Mouse (Mus musculus): ENCODE measurements around the gene Krtap19-4.

Gene Krtap19-4

DNA sequence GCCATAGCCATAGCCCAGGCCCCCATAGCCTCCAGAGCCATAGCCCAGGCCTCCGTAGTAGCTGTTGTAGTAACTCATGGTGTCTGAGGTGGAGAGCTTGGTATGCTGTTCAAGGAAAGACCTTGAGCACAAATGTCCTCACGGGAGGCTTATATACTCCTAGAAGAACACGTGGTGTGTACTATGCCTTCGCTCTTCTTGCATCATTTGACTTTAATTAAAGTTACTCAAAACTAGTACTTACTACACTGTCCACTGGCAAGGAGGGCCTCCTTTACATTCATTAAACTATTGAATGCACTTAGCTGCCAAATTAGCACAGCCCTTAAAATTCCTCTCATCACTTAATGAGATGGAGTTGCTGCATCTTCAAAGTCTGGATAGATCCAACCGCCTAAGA, at the start of gene Krtap19-4:
Krtap19-4 (minus strand) TSS at position 101 of the 400 bp plus-strand sequence.
- in situ Hi-C loops (cut with MboI, MseI) = no loop called here

DNA sequence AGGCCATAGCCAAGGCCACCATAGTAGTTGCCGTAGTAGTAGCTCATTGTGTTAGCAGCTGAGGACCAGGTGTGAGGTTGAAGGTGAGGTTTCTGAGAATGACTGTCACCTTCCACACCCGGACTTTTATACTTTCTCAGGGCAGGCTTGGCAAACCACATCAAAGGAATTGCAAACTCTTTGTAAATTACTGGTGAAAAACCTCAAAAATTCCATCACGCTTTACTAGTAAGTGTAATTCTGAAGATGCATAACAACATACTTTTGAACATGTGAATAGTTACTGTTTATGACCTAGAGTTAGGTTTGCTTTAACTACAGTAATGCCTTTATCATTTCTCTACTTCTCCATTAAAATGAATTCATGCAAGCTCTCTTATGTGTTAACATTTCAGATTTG, 47.3 kb upstream of the Krtap19-4 start, which contains the start of gene Krtap19-9b:
Krtap19-9b (minus strand) TSS at position 101 of the 400 bp plus-strand sequence.
- in situ Hi-C loops (cut with MboI, MseI) = no loop called here

DNA sequence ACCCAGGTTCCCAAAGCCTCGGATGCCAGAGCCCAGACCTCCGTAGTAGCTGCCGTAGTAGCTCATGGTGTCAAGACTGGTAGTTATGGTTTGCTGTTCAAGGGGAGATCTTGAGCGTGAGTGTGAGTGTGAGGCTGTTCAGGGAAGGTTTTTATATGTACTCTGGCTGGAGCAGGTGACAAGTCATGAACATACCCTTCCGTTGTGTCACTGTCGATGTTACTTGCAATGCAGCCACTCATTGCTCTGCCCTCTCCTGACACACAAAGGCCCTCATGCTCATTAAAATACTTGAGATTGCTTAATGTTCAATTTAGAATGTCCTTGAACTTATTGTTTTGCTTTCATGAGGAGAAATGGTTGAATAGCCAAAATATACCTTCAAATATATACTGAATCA, 11.5 kb upstream of the Krtap19-4 start, which contains the start of gene Krtap19-5:
Krtap19-5 (minus strand) TSS at position 101 of the 400 bp plus-strand sequence.
- in situ Hi-C loops (cut with MboI, MseI) = no loop called here

DNA sequence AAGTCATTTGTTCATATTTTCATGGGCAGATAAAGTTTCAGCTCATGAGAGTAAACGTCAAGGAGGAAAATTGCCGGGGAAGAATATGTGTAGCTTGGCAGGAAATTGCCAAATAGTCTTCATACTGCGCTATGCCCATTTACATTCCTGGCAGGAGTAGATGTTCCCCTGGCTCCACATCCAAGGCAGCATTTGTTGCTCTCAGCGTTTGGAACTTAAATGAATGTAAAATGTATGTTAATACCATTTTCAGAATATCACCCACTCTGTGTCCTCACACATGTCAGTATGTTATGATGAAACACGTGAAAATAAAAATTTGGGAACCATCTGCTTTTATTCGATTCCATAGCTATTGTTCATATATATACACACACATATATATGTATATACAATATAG, 2.0 kb upstream of the Krtap19-4 start:
- in situ Hi-C loops (cut with MboI, MseI) = no loop called here

DNA sequence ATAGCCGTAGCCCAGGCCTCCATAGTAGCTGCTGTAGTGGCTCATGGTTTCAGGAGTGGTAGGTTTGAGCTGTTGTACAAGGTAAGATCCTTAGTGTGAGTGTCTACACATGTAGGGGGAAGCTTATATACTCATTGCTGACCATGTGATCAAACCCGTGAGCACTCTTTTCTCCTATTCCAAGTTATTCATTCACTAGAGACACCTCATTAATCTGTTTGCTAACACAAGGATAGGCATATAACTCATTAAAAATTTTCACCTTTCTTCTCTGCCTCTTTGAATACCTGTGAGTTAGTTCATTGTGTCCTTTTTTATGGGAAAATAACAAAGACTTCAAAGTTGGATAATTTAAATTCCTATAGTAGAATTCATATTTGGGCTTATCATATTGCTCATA, 7.0 kb downstream of the Krtap19-4 start, which contains the start of gene Krtap19-3:
Krtap19-3 (minus strand) TSS at position 101 of the 400 bp plus-strand sequence.
- in situ Hi-C loops (cut with MboI, MseI) = no loop called here

DNA sequence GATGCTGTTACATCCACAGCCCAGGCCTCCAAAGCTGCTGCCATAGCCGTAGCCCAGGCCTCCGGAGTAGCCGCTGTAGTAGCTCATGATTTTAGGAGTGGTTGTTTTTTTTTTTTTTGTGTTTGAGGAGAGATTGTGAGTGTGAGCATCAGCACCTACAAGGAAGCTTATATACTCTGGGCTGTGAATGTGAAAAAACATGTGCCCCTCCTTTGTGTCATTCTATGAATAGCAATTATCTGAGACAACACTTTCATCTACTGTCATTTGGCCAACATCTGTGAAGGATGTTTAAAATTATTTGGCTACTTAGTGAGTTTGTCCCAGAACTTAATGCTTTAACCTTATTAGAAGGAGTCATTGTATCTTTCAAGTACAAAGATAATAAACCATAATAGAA, 10.7 kb downstream of the Krtap19-4 start, which contains the start of gene Krtap19-2:
Krtap19-2 (minus strand) TSS at position 101 of the 400 bp plus-strand sequence.
- in situ Hi-C loops (cut with MboI, MseI) = no loop called here

DNA sequence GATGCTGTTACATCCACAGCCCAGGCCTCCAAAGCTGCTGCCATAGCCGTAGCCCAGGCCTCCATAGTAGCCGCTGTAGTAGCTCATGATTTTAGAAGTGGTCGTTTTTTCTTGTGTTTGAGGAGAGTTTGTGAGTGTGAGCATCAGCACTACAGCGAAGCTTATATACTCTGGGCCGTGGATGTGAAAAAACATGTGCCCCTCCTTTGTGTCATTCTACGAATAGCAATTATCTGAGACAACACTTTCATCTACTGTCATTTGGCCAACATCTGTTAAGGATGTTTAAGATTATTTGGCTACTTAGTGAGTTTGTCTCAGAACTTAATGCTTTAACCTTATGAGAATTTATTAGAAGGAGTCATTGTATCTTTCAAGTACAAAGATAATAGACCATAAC, 15.6 kb downstream of the Krtap19-4 start, which contains the start of gene Krtap19-1:
Krtap19-1 (minus strand) TSS at position 101 of the 400 bp plus-strand sequence.
- in situ Hi-C loops (cut with MboI, MseI) = no loop called here

DNA sequence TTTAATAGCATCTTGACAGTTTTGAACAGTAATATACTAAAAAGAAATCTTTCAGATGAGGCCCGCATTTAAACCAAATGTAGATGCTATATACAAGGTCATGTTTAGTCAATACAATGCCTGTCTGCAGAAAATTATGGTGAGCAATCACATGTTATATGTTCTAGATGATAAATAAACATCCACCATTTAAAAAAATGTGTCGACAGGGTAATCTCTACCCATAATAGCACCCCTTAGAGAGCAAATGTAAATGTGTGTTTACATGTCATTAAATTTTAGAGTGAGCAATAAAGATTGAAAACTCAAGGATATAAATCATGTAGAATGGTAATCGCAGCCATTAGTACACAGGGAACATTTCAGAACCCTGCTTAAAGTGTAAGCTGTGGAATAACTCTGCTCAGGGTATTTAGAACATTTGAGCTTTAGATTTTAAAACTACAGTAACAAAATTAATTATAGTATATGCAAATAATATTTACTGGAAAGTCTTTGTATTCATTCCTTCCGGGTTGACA, 19.9 kb downstream of the Krtap19-4 start:
- in situ Hi-C loops (cut with MboI, MseI) = no loop called here

DNA sequence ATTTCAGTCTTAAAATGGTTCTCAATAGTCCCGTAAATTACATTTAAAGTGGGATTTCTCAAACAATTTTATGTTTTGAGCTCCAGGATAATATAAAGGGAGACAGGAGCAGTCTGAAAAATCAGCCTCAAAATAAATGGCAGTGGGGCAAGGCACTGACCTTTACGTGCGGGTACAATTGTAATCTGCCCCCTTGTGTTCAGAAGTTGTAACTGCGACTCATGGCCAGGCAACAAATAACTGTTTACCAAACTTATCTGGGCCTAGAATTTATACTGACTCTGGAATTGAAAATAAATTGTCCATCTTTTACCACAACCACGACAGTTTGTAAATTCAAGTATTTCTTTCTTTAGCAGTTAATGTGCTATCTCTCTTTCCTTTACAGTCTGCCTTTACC, 33.4 kb downstream of the Krtap19-4 start:
- in situ Hi-C loops (cut with MboI, MseI) = no loop called here

DNA sequence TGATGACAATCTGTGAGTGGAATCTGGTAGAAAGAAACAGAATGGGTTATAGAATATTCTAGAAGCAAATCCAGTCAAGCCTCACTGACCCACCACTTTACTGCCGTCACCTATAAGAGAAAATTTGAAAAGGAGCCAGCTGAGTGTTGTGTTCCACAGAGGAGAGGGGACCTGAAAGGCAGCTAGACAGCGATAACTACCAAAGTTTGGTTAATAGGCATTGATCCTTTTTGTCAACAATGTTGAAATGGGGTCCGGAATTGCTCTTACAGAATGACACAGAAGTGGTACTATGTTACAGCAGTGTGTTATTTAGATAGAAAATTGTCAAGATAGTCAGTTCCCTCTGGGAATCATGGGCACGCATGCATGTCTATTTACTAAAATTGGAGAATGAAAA, 36.3 kb downstream of the Krtap19-4 start:
- in situ Hi-C loops (cut with MboI, MseI) = loop anchor here (10.0 kb wide), 1 partner anchor 1314 kb away; no protein-coding TSS in a partner anchor

DNA sequence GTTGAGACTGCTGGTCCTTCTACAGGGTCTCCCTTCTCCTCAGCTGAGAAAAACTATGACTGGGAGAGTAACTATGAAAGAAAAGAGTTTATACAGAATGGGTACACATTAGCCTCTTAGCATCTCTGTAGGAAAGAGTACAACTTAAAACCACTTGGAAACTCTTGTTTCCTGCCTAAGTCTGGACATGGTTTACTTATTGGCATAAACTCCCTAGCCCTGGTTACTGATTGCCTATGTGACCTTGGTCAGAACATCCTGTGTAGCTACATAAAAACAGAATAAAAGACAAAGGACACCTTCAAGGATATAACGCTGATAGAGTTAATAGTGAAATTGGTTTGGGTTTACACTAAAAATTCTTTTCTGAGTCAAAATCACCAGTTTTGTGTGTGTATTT, 37.5 kb downstream of the Krtap19-4 start:
- in situ Hi-C loops (cut with MboI, MseI) = loop anchor here (10.0 kb wide), 1 partner anchor 1313 kb away; no protein-coding TSS in a partner anchor

All from T-helper 1 cell (primary cell).